In genomic region chr13:46793824-46794223, GRCm38 (mm10) we compare ENCODE assay signal across 11 mouse cellular contexts.
DNase-seq lines count a peak whose midpoint lies in the region; ATAC-seq and TF ChIP-seq lines count a peak whose summit lies in the region.
"Had no signal": no experiment of that assay in that cellular context is flagged by ENCODE, and none has a peak within 500 bp of the region (broad histone marks: within the 10 kb centered on the region; RNA-seq: fewer than 3 reads in every experiment).

No protein-coding gene starts in this region.

- DNase-seq in hindbrain, embryonic 11.5 days (ENCODE audit: low spot score): peak; percentile 26
- no peak for DNase-seq in hindbrain, embryonic 14.5 days (ENCODE audit: low spot score)
- peak; percentile 29 for DNase-seq in thymus, adult 2 months
- no peak for DNase-seq in thymus, adult 18-20 months
- DNase-seq in liver, embryonic 14.5 days (ENCODE audit: low read depth in 3 of 3, low spot score in 3 of 3): no peak
- no peak for DNase-seq in Muller cell, postnatal 12 days (ENCODE audit: inconsistent ontology term)
- DNase-seq in kidney, postnatal 25 days: no peak
- DNase-seq: gastrocnemius, postnatal 36 days; layer of hippocampus, postnatal 36 days had no signal

- no peak for TF ChIP-seq EP300 in liver, embryonic 14.5 days (IDR thresholded peaks at IDR 0.05; ENCODE audit: low read depth)

- no peaks in the 10 kb centered on the region for H3K9me3 ChIP-seq in hindbrain, embryonic 11.5 days (ENCODE audit: control insufficient read depth, low read length)
- H3K9me3 ChIP-seq in hindbrain, embryonic 14.5 days (ENCODE audit: control insufficient read depth, low read length): no peaks in the 10 kb centered on the region
- H3K9me3 ChIP-seq in liver, embryonic 14.5 days (ENCODE audit: control insufficient read depth, low read length): no peaks in the 10 kb centered on the region
- H3K9me3 ChIP-seq in forebrain, embryonic 13.5 days (replicated peaks): no peaks in the 10 kb centered on the region
- H3K9me3 ChIP-seq: hindbrain, embryonic 15.5 days had no signal

- no peak overlapping the region for H3K4me2 ChIP-seq in hindbrain, embryonic 11.5 days (replicated peaks; ENCODE audit: low read depth, low read length)
- no peak overlapping the region for H3K4me2 ChIP-seq in hindbrain, embryonic 14.5 days (replicated peaks)
- H3K4me2 ChIP-seq in liver, embryonic 14.5 days (ENCODE audit: low read depth): no peak overlapping the region
- no peak overlapping the region for H3K4me2 ChIP-seq in forebrain, embryonic 13.5 days
- H3K4me2 ChIP-seq: hindbrain, embryonic 15.5 days had no signal

- H3K9ac ChIP-seq in hindbrain, embryonic 11.5 days (ENCODE audit: low read depth, low read length): no peak overlapping the region
- no peak overlapping the region for H3K9ac ChIP-seq in hindbrain, embryonic 14.5 days
- H3K9ac ChIP-seq in liver, embryonic 14.5 days (replicated peaks): no peak overlapping the region
- H3K9ac ChIP-seq in forebrain, embryonic 13.5 days: no peak overlapping the region
- H3K9ac ChIP-seq: hindbrain, embryonic 15.5 days had no signal

- ATAC-seq in hindbrain, embryonic 11.5 days (ENCODE audit: low FRiP score): no peak
- no peak for ATAC-seq in hindbrain, embryonic 14.5 days (ENCODE audit: low FRiP score)
- no peak for ATAC-seq in liver, embryonic 14.5 days (ENCODE audit: insufficient read depth)
- no peak for ATAC-seq in forebrain, embryonic 13.5 days

- no peaks in the 10 kb centered on the region for H3K36me3 ChIP-seq in hindbrain, embryonic 11.5 days (ENCODE audit: control insufficient read depth, insufficient read depth, low read length)
- H3K36me3 ChIP-seq in hindbrain, embryonic 14.5 days (replicated peaks; ENCODE audit: control insufficient read depth, insufficient read depth): peaks cover 49% of the 10 kb centered on the region
- no peaks in the 10 kb centered on the region for H3K36me3 ChIP-seq in thymus, adult 2 months (ENCODE audit: control insufficient read depth, insufficient read depth, low read length)
- H3K36me3 ChIP-seq in liver, embryonic 14.5 days (replicated peaks; ENCODE audit: control insufficient read depth, insufficient read depth, low read depth): no peaks in the 10 kb centered on the region
- peaks cover 41% of the 10 kb centered on the region for H3K36me3 ChIP-seq in forebrain, embryonic 13.5 days (ENCODE audit: poor library complexity, severe bottlenecking)

- TF ChIP-seq POLR2A in thymus, adult 2 months (IDR thresholded peaks at IDR 0.05; ENCODE audit: control insufficient read depth, extremely low read depth, insufficient read depth, low read length, poor library complexity): no peak

- no peaks in the 10 kb centered on the region for H3K27me3 ChIP-seq in hindbrain, embryonic 11.5 days (ENCODE audit: control insufficient read depth, insufficient read depth, low read length)
- H3K27me3 ChIP-seq in hindbrain, embryonic 14.5 days (ENCODE audit: control insufficient read depth, insufficient read depth, low read length): no peaks in the 10 kb centered on the region
- no peaks in the 10 kb centered on the region for H3K27me3 ChIP-seq in thymus, adult 2 months (ENCODE audit: control insufficient read depth, insufficient read depth, low read length)
- H3K27me3 ChIP-seq in liver, embryonic 14.5 days (ENCODE audit: control insufficient read depth, insufficient read depth, low read length): no peaks in the 10 kb centered on the region
- H3K27me3 ChIP-seq in forebrain, embryonic 13.5 days: no peaks in the 10 kb centered on the region
- H3K27me3 ChIP-seq: hindbrain, embryonic 15.5 days had no signal

- no peaks in the 10 kb centered on the region for H3K4me1 ChIP-seq in hindbrain, embryonic 11.5 days (replicated peaks; ENCODE audit: control insufficient read depth, insufficient read depth, low read length)
- no peaks in the 10 kb centered on the region for H3K4me1 ChIP-seq in hindbrain, embryonic 14.5 days (replicated peaks; ENCODE audit: control insufficient read depth, insufficient read depth, low read length)
- no peaks in the 10 kb centered on the region for H3K4me1 ChIP-seq in thymus, adult 2 months (replicated peaks; ENCODE audit: control insufficient read depth, insufficient read depth, low read length)
- H3K4me1 ChIP-seq in liver, embryonic 14.5 days (replicated peaks; ENCODE audit: control insufficient read depth in 2 of 2, insufficient read depth in 2 of 2, low read length in 1 of 2): no peaks in the 10 kb centered on the region; a peak in 1 of 4 replicates
- H3K4me1 ChIP-seq in forebrain, embryonic 13.5 days: no peaks in the 10 kb centered on the region
- H3K4me1 ChIP-seq: hindbrain, embryonic 15.5 days had no signal

- WGBS in hindbrain, embryonic 11.5 days: 77% methylated on average over 13 of the region's 13 CpGs
- WGBS in hindbrain, embryonic 14.5 days: 85% methylated on average over 13 of the region's 13 CpGs
- 96% methylated on average over 13 of the region's 13 CpGs for WGBS in thymus, adult 2 months
- 83% methylated on average over 13 of the region's 13 CpGs for WGBS in liver, embryonic 14.5 days (ENCODE audit: insufficient replicate concordance)
- WGBS in forebrain, embryonic 13.5 days: 75% methylated on average over 13 of the region's 13 CpGs

- peak; percentile 26; the same call in 1 of the 2 replicates for TF ChIP-seq CTCF in thymus, adult 2 months (IDR thresholded peaks at IDR 0.05; ENCODE audit: borderline replicate concordance, control insufficient read depth, extremely low read depth, insufficient read depth, low read length, poor library complexity)
- peak; percentile 60; the same call in 1 of the 2 replicates for TF ChIP-seq CTCF in liver, embryonic 14.5 days (IDR thresholded peaks at IDR 0.05; ENCODE audit: low read depth)

- no peak overlapping the region for H3K4me3 ChIP-seq in hindbrain, embryonic 11.5 days (ENCODE audit: low read depth, low read length)
- no peak overlapping the region for H3K4me3 ChIP-seq in hindbrain, embryonic 14.5 days (replicated peaks; ENCODE audit: low read length)
- H3K4me3 ChIP-seq in thymus, adult 2 months (ENCODE audit: control insufficient read depth, insufficient read depth, low read length): no peak overlapping the region
- H3K4me3 ChIP-seq in liver, embryonic 14.5 days (ENCODE audit: insufficient read depth in 1 of 2, low read depth in 2 of 2, low read length in 2 of 2): no peak overlapping the region
- no peak overlapping the region for H3K4me3 ChIP-seq in forebrain, embryonic 13.5 days
- H3K4me3 ChIP-seq: hindbrain, embryonic 15.5 days had no signal

- H3K27ac ChIP-seq in hindbrain, embryonic 11.5 days (ENCODE audit: low read depth, low read length): no peak overlapping the region
- H3K27ac ChIP-seq in hindbrain, embryonic 14.5 days: no peak overlapping the region
- no peak overlapping the region for H3K27ac ChIP-seq in thymus, adult 2 months (ENCODE audit: control insufficient read depth, insufficient read depth, low read length)
- H3K27ac ChIP-seq in liver, embryonic 14.5 days: no peak overlapping the region
- H3K27ac ChIP-seq in forebrain, embryonic 13.5 days: no peak overlapping the region
- H3K27ac ChIP-seq: hindbrain, embryonic 15.5 days had no signal

Comparison
In these comparisons a context has a peak if more than half of its experiments do, and no peak if none do; other contexts are left out.
1. DNase-seq: peak in hindbrain, embryonic 11.5 days (single experiment) and thymus, adult 2 months (single experiment); none in hindbrain, embryonic 14.5 days (single experiment), thymus, adult 18-20 months (0 of 2), liver, embryonic 14.5 days (0 of 3), Muller cell, postnatal 12 days (single experiment) and kidney, postnatal 25 days (0 of 2).